Mouse (Mus musculus) heart, adult 8-10 months (tissue): Measurements from ENCODE around the gene Desi2. TPM values are rescaled to one million over a fixed set of nuclear protein-coding genes. Genes with fewer than 3 reads are reported as not detected.
A peak's percentile ranks its signal among the peaks of the same experiment; 100 is the strongest.
"Not testable (repeated sequence)": the region's sequence is repeated elsewhere in the genome, so short reads cannot be mapped to it uniquely, and the experiment has no call there.

Experiments used
- DNase-seq: peaks from one replicate; pipeline ENCODE4 v3.0.0; 2022; ENCODE audit warnings: low spot score
- total RNA-seq, 4 experiments: library from RNA; stranded (reverse); gene quantifications; 2 replicates each; pipeline ENCODE4 v1.2.4; 2022

The Desi2 gene
- 10 to 100 TPM; 13.4 to 17.3 (median 16.6) TPM for total RNA-seq

GRCm38 (mm10) chr1:178187216-178187791 is at the start of gene Desi2:
Gene Desi2 (plus strand): TSS chr1:178187417.
- peak; percentile 98 for DNase-seq

GRCm38 (mm10) chr1:178146513-178146912 is 40.7 kb upstream of the Desi2 start:
- peak; percentile 51 for DNase-seq

GRCm38 (mm10) chr1:178146915-178147314 is 40.3 kb upstream of the Desi2 start:
- not testable (repeated sequence) for DNase-seq

- no peak for DNase-seq
Measured at GRCm38 (mm10) chr1:178182251-178182650, 5.0 kb upstream of the Desi2 start.

GRCm38 (mm10) chr1:178185591-178185990 is 1.6 kb upstream of the Desi2 start:
- no peak for DNase-seq

GRCm38 (mm10) chr1:178187810-178188209 is 593 bp downstream of the Desi2 start:
- DNase-seq: not testable (repeated sequence)

- DNase-seq: no peak
Measured at GRCm38 (mm10) chr1:178188386-178188785, 1.2 kb downstream of the Desi2 start.

- peak; percentile 54 for DNase-seq
Measured at GRCm38 (mm10) chr1:178205701-178206325, 18.6 kb downstream of the Desi2 start.

- DNase-seq: not testable (repeated sequence)
Measured at GRCm38 (mm10) chr1:178207856-178208255, 20.6 kb downstream of the Desi2 start.

- DNase-seq: no peak
Measured at GRCm38 (mm10) chr1:178209966-178210365, 22.7 kb downstream of the Desi2 start.

- no peak for DNase-seq
Measured at GRCm38 (mm10) chr1:178217157-178217556, 29.9 kb downstream of the Desi2 start.

GRCm38 (mm10) chr1:178218305-178218704 is 31.1 kb downstream of the Desi2 start:
- DNase-seq: no peak

- peak; percentile 48 for DNase-seq
Measured at GRCm38 (mm10) chr1:178219166-178220077, 32.2 kb downstream of the Desi2 start.

GRCm38 (mm10) chr1:178228888-178229287 is 41.7 kb downstream of the Desi2 start:
- not testable (repeated sequence) for DNase-seq

GRCm38 (mm10) chr1:178234109-178234508 is 46.9 kb downstream of the Desi2 start:
- no peak for DNase-seq

GRCm38 (mm10) chr1:178235919-178236466 is 48.8 kb downstream of the Desi2 start:
- DNase-seq: no peak

- no peak for DNase-seq
Measured at GRCm38 (mm10) chr1:178238676-178239075, 51.5 kb downstream of the Desi2 start.

- no peak for DNase-seq
Measured at GRCm38 (mm10) chr1:178241884-178242508, 54.8 kb downstream of the Desi2 start.

GRCm38 (mm10) chr1:178248107-178248820 is 61.0 kb downstream of the Desi2 start:
- DNase-seq: no peak

GRCm38 (mm10) chr1:178254598-178254997 is 67.4 kb downstream of the Desi2 start:
- DNase-seq: no peak

- DNase-seq: no peak
Measured at GRCm38 (mm10) chr1:178256351-178256750, 69.1 kb downstream of the Desi2 start.
